Mouse (Mus musculus) midbrain, embryonic 16.5 days (tissue): ENCODE data around the gene Gkap1. TPM values are rescaled to one million over a fixed set of nuclear protein-coding genes. Genes with fewer than 3 reads are reported as not detected.

ENCODE experiments used
- ATAC-seq: fragments of 200-750 bp; cut with Nextera tagmentation; 2 replicates; pipeline ENCODE4 v1.8.0; 2017; ENCODE audit warnings: moderate TSS enrichment
- H3K27ac ChIP-seq: fragments of 300-500 bp; sonication (generic); 2 replicates; pipeline ENCODE4 v1.5.1; 2014; ENCODE audit warnings: mild to moderate bottlenecking, low read length, mixed read lengths
- H3K27me3 ChIP-seq: fragments of 300-500 bp; sonication (generic); 2 replicates; pipeline ENCODE4 v1.6.1; 2014; ENCODE audit warnings: low read depth, low read length, mixed read lengths; ENCODE audit not compliant: control insufficient read depth, insufficient read depth
- H3K36me3 ChIP-seq: fragments of 300-500 bp; sonication (generic); 2 replicates; pipeline ENCODE4 v1.6.1; 2014; ENCODE audit warnings: mild to moderate bottlenecking, low read length, moderate library complexity, mixed read lengths; ENCODE audit not compliant: control insufficient read depth, insufficient read depth
- H3K4me1 ChIP-seq: fragments of 300-500 bp; sonication (generic); 2 replicates; pipeline ENCODE4 v1.6.1; 2014; ENCODE audit warnings: mild to moderate bottlenecking, low read length, mixed read lengths; ENCODE audit not compliant: control insufficient read depth, insufficient read depth
- H3K4me2 ChIP-seq: fragments of 300-500 bp; sonication (generic); 2 replicates; pipeline ENCODE4 v1.6.1; 2014; ENCODE audit warnings: mild to moderate bottlenecking, low read length, mixed read lengths
- H3K4me3 ChIP-seq: fragments of 300-500 bp; sonication (generic); 2 replicates; pipeline ENCODE4 v1.5.1; 2014; ENCODE audit warnings: low read depth, mild to moderate bottlenecking, low read length, moderate library complexity, mixed read lengths
- H3K9ac ChIP-seq: fragments of 300-500 bp; sonication (generic); 2 replicates; pipeline ENCODE4 v1.6.1; 2014; ENCODE audit warnings: low read depth, low read length, mixed read lengths
- H3K9me3 ChIP-seq: fragments of 300-500 bp; sonication (generic); replicated peaks from 2 replicates; pipeline ENCODE4 v1.6.1; 2014; ENCODE audit warnings: mild to moderate bottlenecking, low read length, mixed read lengths; ENCODE audit not compliant: control insufficient read depth, poor library complexity, severe bottlenecking
- WGBS: fragments of 180-500 bp; shearing (Covaris S2); extraction: QIAGEN DNeasy Blood & Tissue Kit; methylation state at CpG from one replicate; pipeline ENCODE4 v1.1.7; 2014; 5-methylcytosine and 5-hydroxymethylcytosine counted together
- polyA plus RNA-seq: library from polyadenylated mRNA; unstranded; fragments of >200 nt; fragmentation: Nextera tagmentation; extraction: Ambion mirVana; gene quantifications from 2 replicates; pipeline ENCODE4 v1.2.1, GENCODE M21; 2015

Gene Gkap1
- polyA plus RNA-seq, 1 experiment from 2014 or later = 20.4 TPM

DNA sequence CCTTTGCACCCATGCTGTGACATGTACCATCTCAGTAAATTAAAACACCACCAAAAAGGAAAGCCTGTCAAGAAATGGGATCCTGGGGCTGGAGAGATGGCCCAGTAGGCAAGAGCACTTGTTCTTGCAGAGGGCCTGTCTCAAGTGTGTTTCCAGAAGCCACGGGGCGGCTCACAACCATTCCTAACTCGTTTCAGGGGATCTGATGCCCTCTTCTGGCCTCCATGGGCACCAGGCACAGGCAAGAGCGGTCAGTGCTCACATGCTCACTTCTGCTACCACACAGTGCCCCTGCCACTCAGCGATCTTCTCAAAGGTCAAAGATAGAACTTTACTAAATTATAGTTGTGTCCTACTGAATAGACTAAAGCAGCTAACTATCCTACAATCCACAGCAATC is 42.9 kb downstream of the Gkap1 start:
- no peaks in the 10 kb centered on the region for H3K4me1 ChIP-seq
- WGBS = 35% methylated on average over 5 of the region's 5 CpGs
- no peaks in the 10 kb centered on the region for H3K36me3 ChIP-seq
- H3K9me3 ChIP-seq = no peaks in the 10 kb centered on the region
- no peak overlapping the region for H3K4me2 ChIP-seq
- ATAC-seq = no peak
- no peaks in the 10 kb centered on the region for H3K27me3 ChIP-seq
- H3K4me3 ChIP-seq = no peak overlapping the region
- H3K9ac ChIP-seq = no peak overlapping the region
- H3K27ac ChIP-seq = no peak overlapping the region

- ATAC-seq = no peak
- no peaks in the 10 kb centered on the region for H3K9me3 ChIP-seq
- no peaks in the 10 kb centered on the region for H3K27me3 ChIP-seq
- H3K9ac ChIP-seq = no peak overlapping the region
- 93% methylated on average over 8 of the region's 8 CpGs for WGBS
- no peak overlapping the region for H3K4me2 ChIP-seq
- no peak overlapping the region for H3K4me3 ChIP-seq
- no peak overlapping the region for H3K27ac ChIP-seq
- H3K36me3 ChIP-seq = no peaks in the 10 kb centered on the region
- H3K4me1 ChIP-seq = no peaks in the 10 kb centered on the region
These were observed 43.4 kb downstream of the Gkap1 start for GRCm38 (mm10) chr13:58232070-58232469.

DNA sequence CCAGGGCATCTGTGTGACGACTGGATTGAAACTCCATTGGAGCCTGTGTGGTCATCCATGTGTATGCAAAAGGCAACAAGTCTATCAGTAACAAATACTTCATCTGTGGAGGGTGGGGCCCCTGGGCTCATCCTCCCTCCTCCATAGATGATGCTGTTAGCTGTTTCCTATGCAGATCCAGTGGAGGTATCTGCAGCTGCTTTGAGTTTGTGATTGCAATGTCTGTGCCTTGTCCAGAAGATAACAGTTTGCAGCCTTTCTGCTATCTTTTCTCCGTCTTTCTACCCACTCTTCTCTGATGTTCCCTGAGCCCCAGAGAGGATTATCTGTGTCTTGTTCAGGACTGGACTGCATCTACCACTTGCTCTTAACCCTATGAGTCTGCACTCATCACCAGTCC is 46.9 kb downstream of the Gkap1 start:
- 91% methylated on average over 2 of the region's 2 CpGs for WGBS
- no peaks in the 10 kb centered on the region for H3K27me3 ChIP-seq
- ATAC-seq = no peak
- H3K36me3 ChIP-seq = no peaks in the 10 kb centered on the region
- H3K9ac ChIP-seq = no peak overlapping the region
- H3K9me3 ChIP-seq = no peaks in the 10 kb centered on the region
- no peak overlapping the region for H3K4me3 ChIP-seq
- H3K4me2 ChIP-seq = no peak overlapping the region
- no peaks in the 10 kb centered on the region for H3K4me1 ChIP-seq
- H3K27ac ChIP-seq = no peak overlapping the region

- Histone ChIP-seq H3K4me3 (no peak overlapping the region), H3K27ac (no peak overlapping the region), H3K36me3 (no peaks in the 10 kb centered on the region), H3K27me3 (no peaks in the 10 kb centered on the region), H3K9me3 (no peaks in the 10 kb centered on the region), H3K9ac (no peak overlapping the region), H3K4me1 (no peaks in the 10 kb centered on the region), H3K4me2 (no peak overlapping the region)
- no peak for ATAC-seq
- WGBS = 51% methylated on average over 8 of the region's 8 CpGs
These were observed 49.8 kb downstream of the Gkap1 start for GRCm38 (mm10) chr13:58225694-58226093.

DNA sequence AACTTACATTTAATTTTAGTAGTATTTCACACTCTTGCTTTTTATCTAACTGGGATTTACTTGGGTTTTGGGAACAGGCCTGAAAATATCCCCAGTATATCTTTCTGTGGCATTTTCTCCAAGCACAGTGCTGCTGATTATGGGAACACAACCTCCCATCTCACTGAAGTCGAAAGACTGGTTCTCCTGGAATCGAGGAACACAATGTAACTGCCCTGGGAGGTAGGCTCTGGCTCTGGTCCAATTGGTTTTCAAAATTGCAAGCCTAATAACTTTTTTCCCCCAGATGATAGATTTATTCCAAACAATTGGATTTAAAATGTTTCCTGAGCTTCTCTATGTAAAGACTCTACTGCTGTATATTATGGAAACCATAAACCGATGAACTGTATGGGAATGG is 55.3 kb downstream of the Gkap1 start:
- Histone ChIP-seq H3K27me3 (no peaks in the 10 kb centered on the region), H3K4me1 (peaks cover 6% of the 10 kb centered on the region), H3K36me3 (no peaks in the 10 kb centered on the region), H3K27ac (no peak overlapping the region), H3K4me2 (no peak overlapping the region), H3K9ac (no peak overlapping the region), H3K9me3 (no peaks in the 10 kb centered on the region), H3K4me3 (no peak overlapping the region)
- WGBS = 89% methylated on average over 3 of the region's 3 CpGs
- ATAC-seq = no peak

GRCm38 (mm10) chr13:58217536-58217935 is 58.0 kb downstream of the Gkap1 start:
- Histone ChIP-seq H3K4me2 (no peak overlapping the region), H3K4me1 (peaks cover 23% of the 10 kb centered on the region), H3K36me3 (no peaks in the 10 kb centered on the region), H3K9ac (no peak overlapping the region), H3K27me3 (no peaks in the 10 kb centered on the region), H3K4me3 (no peak overlapping the region), H3K27ac (no peak overlapping the region), H3K9me3 (no peaks in the 10 kb centered on the region)
- 95% methylated on average over 2 of the region's 2 CpGs for WGBS
- no peak for ATAC-seq

DNA sequence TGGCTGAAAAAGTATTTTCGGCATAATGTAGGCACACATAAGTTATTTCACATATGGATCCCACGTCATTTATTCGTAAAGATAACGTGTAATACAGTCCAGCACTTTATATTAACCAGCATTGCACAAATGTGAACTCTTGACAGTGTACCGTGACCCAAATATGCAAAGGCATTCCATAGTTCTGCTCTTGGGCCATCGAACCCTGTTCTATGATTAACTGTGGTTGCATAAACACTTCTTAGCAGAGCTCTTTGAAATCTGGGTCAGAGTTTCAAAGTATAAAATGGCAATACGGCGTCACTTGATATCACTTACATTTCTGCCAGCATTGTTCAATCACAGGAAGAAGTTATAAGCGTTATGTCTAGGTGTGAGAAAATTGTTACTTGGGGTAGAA is 59.1 kb downstream of the Gkap1 start:
- peak overlapping the region; percentile 82 for H3K4me2 ChIP-seq
- H3K27me3 ChIP-seq = no peaks in the 10 kb centered on the region
- peaks cover 31% of the 10 kb centered on the region for H3K4me1 ChIP-seq
- 94% methylated on average over 9 of the region's 9 CpGs for WGBS
- no peaks in the 10 kb centered on the region for H3K36me3 ChIP-seq
- peak overlapping the region; percentile 95; the same call in 1 of the 2 replicates for H3K27ac ChIP-seq
- no peak overlapping the region; the same call in 1 of the 2 replicates for H3K9ac ChIP-seq
- no peaks in the 10 kb centered on the region for H3K9me3 ChIP-seq
- no peak for ATAC-seq
- peak overlapping the region; percentile 99 for H3K4me3 ChIP-seq

- H3K4me2 ChIP-seq = peak within 1 kb of the TSS; percentile 82
- H3K4me3 ChIP-seq = peak within 1 kb of the TSS; percentile 99
- WGBS = 2% methylated on average over 59 of the region's 62 CpGs
- H3K36me3 ChIP-seq = no peaks in the 10 kb centered on the region
- peaks cover 33% of the 10 kb centered on the region for H3K4me1 ChIP-seq
- no peaks in the 10 kb centered on the region for H3K27me3 ChIP-seq
- H3K9me3 ChIP-seq = no peaks in the 10 kb centered on the region
- ATAC-seq = peak; percentile 94
- H3K27ac ChIP-seq = peak within 1 kb of the TSS; percentile 95
- H3K9ac ChIP-seq = peak within 1 kb of the TSS; percentile 96
These were observed 59.7 kb downstream of the Gkap1 start, which contains the start of gene Ubqln1 for GRCm38 (mm10) chr13:58215592-58216341. TSS of gene Ubqln1 (minus strand) at chr13:58215653.

- Histone ChIP-seq H3K4me3 (peak overlapping the region; percentile 99), H3K27me3 (no peaks in the 10 kb centered on the region), H3K4me1 (peaks cover 33% of the 10 kb centered on the region), H3K27ac (peak overlapping the region; percentile 95), H3K9me3 (no peaks in the 10 kb centered on the region), H3K36me3 (no peaks in the 10 kb centered on the region), H3K4me2 (peak overlapping the region; percentile 73), H3K9ac (peak overlapping the region; percentile 96)
- ATAC-seq = no peak; the same call in 1 of the 2 replicates
- 0% methylated on average over 43 of the region's 48 CpGs for WGBS
These were observed 60.3 kb downstream of the Gkap1 start for GRCm38 (mm10) chr13:58215253-58215591.
